In genomic region chr4:45530662-45531542, GRCm38 (mm10) we compare ENCODE assay signal across 8 mouse cellular contexts. TPM values are rescaled to one million over a fixed set of nuclear protein-coding genes. Genes with fewer than 3 reads are reported as not detected.
DNase-seq lines count a peak whose midpoint lies in the region; ATAC-seq and TF ChIP-seq lines count a peak whose summit lies in the region.

No protein-coding gene starts in this region.

- in situ Hi-C loops in CH12.LX (cut with MboI; ENCODE audit: low pct_ligation_motif_present, low pct_unique_long_range_greater_than_20kb, low sequenced_read_pairs) = loop anchor here (10.0 kb wide), 1 partner anchor 234 kb away; no protein-coding TSS in a partner anchor

- H3K36me3 ChIP-seq in CH12.LX (replicated peaks in 1 of 2; ENCODE audit: control insufficient read depth in 1 of 2, insufficient read depth in 1 of 2, low read length in 1 of 2) = peaks cover 5 to 16% of the 10 kb centered on the region in 2 experiments
- H3K36me3 ChIP-seq in forebrain, embryonic 11.5 days (ENCODE audit: control insufficient read depth, insufficient read depth, low read length) = no peaks in the 10 kb centered on the region
- H3K36me3 ChIP-seq in heart, embryonic 16.5 days (ENCODE audit: control insufficient read depth, insufficient read depth) = no peaks in the 10 kb centered on the region
- peaks cover 11% of the 10 kb centered on the region for H3K36me3 ChIP-seq in liver, embryonic 13.5 days
- no peaks in the 10 kb centered on the region for H3K36me3 ChIP-seq in stomach, embryonic 14.5 days (ENCODE audit: control insufficient read depth, insufficient read depth, low read length)

- ATAC-seq in forebrain, embryonic 11.5 days (replicated peaks; ENCODE audit: low FRiP score) = peak; percentile 88
- peak; percentile 92 for ATAC-seq in heart, embryonic 16.5 days (replicated peaks; ENCODE audit: extremely low read depth, insufficient read depth, low FRiP score)
- peak; percentile 83 for ATAC-seq in liver, embryonic 13.5 days (ENCODE audit: low read depth)
- ATAC-seq in stomach, embryonic 14.5 days (ENCODE audit: insufficient number of reproducible peaks, insufficient read depth, low FRiP score, low read depth) = peak; percentile 89

- WGBS in forebrain, embryonic 11.5 days = under 1% methylated on average over 48 of the region's 68 CpGs
- under 1% methylated on average over 55 of the region's 68 CpGs for WGBS in heart, embryonic 16.5 days
- under 1% methylated on average over 48 of the region's 68 CpGs for WGBS in liver, embryonic 13.5 days (ENCODE audit: insufficient replicate concordance)
- under 1% methylated on average over 65 of the region's 68 CpGs for WGBS in stomach, embryonic 14.5 days

- peak; percentile 93 for DNase-seq in CH12.LX (ENCODE audit: extremely low read depth)
- DNase-seq in c-Kit-positive CD71-positive TER-119-negative erythroid progenitor cells, embryonic 14.5 days (ENCODE audit: low read depth) = peak; percentile 90
- DNase-seq in forebrain, embryonic 11.5 days (ENCODE audit: low spot score) = peak; percentile 100
- peak; percentile 97 for DNase-seq in kidney, postnatal 25 days
- DNase-seq in liver, embryonic 13.5 days = peak; percentile 85
- DNase-seq in natural killer cell, adult 2 months (ENCODE audit: low spot score in 2 of 2) = peak; percentile 85

- H3K79me2 ChIP-seq in CH12.LX (replicated peaks; ENCODE audit: control insufficient read depth, extremely low read depth, insufficient read depth, poor library complexity, severe bottlenecking) = no peaks in the 10 kb centered on the region

- H3K9me3 ChIP-seq in CH12.LX (replicated peaks; ENCODE audit: low read length) = no peaks in the 10 kb centered on the region
- no peaks in the 10 kb centered on the region for H3K9me3 ChIP-seq in forebrain, embryonic 11.5 days (ENCODE audit: control insufficient read depth, low read length)
- H3K9me3 ChIP-seq in heart, embryonic 16.5 days (replicated peaks; ENCODE audit: control insufficient read depth, low read length) = no peaks in the 10 kb centered on the region
- H3K9me3 ChIP-seq in liver, embryonic 13.5 days (replicated peaks) = no peaks in the 10 kb centered on the region
- H3K9me3 ChIP-seq in stomach, embryonic 14.5 days (ENCODE audit: control insufficient read depth, low read depth, low read length) = no peaks in the 10 kb centered on the region

- peak overlapping the region; percentile 82 for H3K9ac ChIP-seq in CH12.LX (ENCODE audit: insufficient read depth, low read depth)
- H3K9ac ChIP-seq in forebrain, embryonic 11.5 days (ENCODE audit: low read length) = peak overlapping the region; percentile 82
- peak overlapping the region; percentile 91 for H3K9ac ChIP-seq in heart, embryonic 16.5 days (ENCODE audit: low read length)
- peak overlapping the region; percentile 97 for H3K9ac ChIP-seq in liver, embryonic 13.5 days
- peak overlapping the region; percentile 75 for H3K9ac ChIP-seq in stomach, embryonic 14.5 days (replicated peaks; ENCODE audit: low read depth, low read length)

- peak; percentile 77 for TF ChIP-seq POLR2A in CH12.LX (IDR thresholded peaks at IDR 0.05; ENCODE audit: low read depth, low read length)

- peaks cover 8 to 38% of the 10 kb centered on the region in 2 experiments for H3K4me1 ChIP-seq in CH12.LX (ENCODE audit: control insufficient read depth in 1 of 2, insufficient read depth in 2 of 2)
- peaks cover 15% of the 10 kb centered on the region for H3K4me1 ChIP-seq in forebrain, embryonic 11.5 days (replicated peaks; ENCODE audit: control insufficient read depth, insufficient read depth, low read length)
- peaks cover 31% of the 10 kb centered on the region for H3K4me1 ChIP-seq in heart, embryonic 16.5 days (ENCODE audit: control insufficient read depth, insufficient read depth, low read length)
- peaks cover 65% of the 10 kb centered on the region for H3K4me1 ChIP-seq in liver, embryonic 13.5 days (replicated peaks)
- peaks cover 33% of the 10 kb centered on the region for H3K4me1 ChIP-seq in stomach, embryonic 14.5 days (ENCODE audit: control insufficient read depth, insufficient read depth, low read length)

- H3K4me2 ChIP-seq in CH12.LX (ENCODE audit: insufficient read depth, low read depth, poor library complexity, severe bottlenecking) = peak overlapping the region; percentile 96
- H3K4me2 ChIP-seq in forebrain, embryonic 11.5 days (ENCODE audit: low read depth, low read length, severe bottlenecking) = peak overlapping the region; percentile 95
- peak overlapping the region; percentile 90 for H3K4me2 ChIP-seq in heart, embryonic 16.5 days (ENCODE audit: low read depth, low read length)
- peak overlapping the region; percentile 100 for H3K4me2 ChIP-seq in liver, embryonic 13.5 days
- H3K4me2 ChIP-seq in stomach, embryonic 14.5 days (replicated peaks; ENCODE audit: low read depth, low read length) = peak overlapping the region; percentile 97

- TF ChIP-seq RAD21 in CH12.LX (IDR thresholded peaks at IDR 0.05; ENCODE audit: low read depth, low read length) = peak; percentile 39

- no peaks in the 10 kb centered on the region for H3K27me3 ChIP-seq in CH12.LX (replicated peaks)
- H3K27me3 ChIP-seq in forebrain, embryonic 11.5 days (ENCODE audit: control insufficient read depth, insufficient read depth, low read length) = no peaks in the 10 kb centered on the region
- H3K27me3 ChIP-seq in heart, embryonic 16.5 days (ENCODE audit: control insufficient read depth, insufficient read depth, low read length) = no peaks in the 10 kb centered on the region
- H3K27me3 ChIP-seq in liver, embryonic 13.5 days = peaks cover 5% of the 10 kb centered on the region
- H3K27me3 ChIP-seq in stomach, embryonic 14.5 days (ENCODE audit: control insufficient read depth, insufficient read depth, low read length) = no peaks in the 10 kb centered on the region

- peak in 1 of 2 experiments; percentile 50; a peak in 2 of 4 replicates for TF ChIP-seq CTCF in CH12.LX (conservative IDR thresholded peaks at IDR 0.05 in 1 of 2, IDR thresholded peaks at IDR 0.05 in 1 of 2; ENCODE audit: low read depth in 2 of 2, low read length in 2 of 2)

- H3K27ac ChIP-seq in CH12.LX (ENCODE audit: insufficient read depth, low read depth) = peak overlapping the region; percentile 94
- peak overlapping the region; percentile 66 for H3K27ac ChIP-seq in forebrain, embryonic 11.5 days (ENCODE audit: low read depth, low read length)
- H3K27ac ChIP-seq in heart, embryonic 16.5 days (ENCODE audit: low read length) = peak overlapping the region; percentile 99
- H3K27ac ChIP-seq in liver, embryonic 13.5 days = peak overlapping the region; percentile 96
- H3K27ac ChIP-seq in stomach, embryonic 14.5 days (ENCODE audit: low read length) = peak overlapping the region; percentile 95

- peak overlapping the region; percentile 80 to 81 (median 80) for H3K4me3 ChIP-seq in CH12.LX (replicated peaks in 1 of 3; ENCODE audit: low read depth in 2 of 3, low read length in 2 of 3, poor library complexity in 1 of 3)
- H3K4me3 ChIP-seq in forebrain, embryonic 11.5 days (ENCODE audit: low read depth, low read length) = peak overlapping the region; percentile 72
- H3K4me3 ChIP-seq in heart, embryonic 16.5 days (ENCODE audit: low read length) = peak overlapping the region; percentile 86
- H3K4me3 ChIP-seq in liver, embryonic 13.5 days (replicated peaks) = peak overlapping the region; percentile 95
- H3K4me3 ChIP-seq in stomach, embryonic 14.5 days (ENCODE audit: low read depth, low read length) = peak overlapping the region; percentile 84

- dilution Hi-C loops in CH12.LX (cut with MboI; ENCODE audit: extremely low pct_ligation_motif_present, extremely low pct_unique_long_range_greater_than_20kb, low sequenced_read_pairs) = no loop called here

- no peak; the same call in 1 of the 2 replicates for TF ChIP-seq EP300 in CH12.LX (IDR thresholded peaks at IDR 0.05; ENCODE audit: low read length)

TF ChIP-seq in CH12.LX, 34 proteins besides CTCF, POLR2A, EP300 and RAD21 (continues in another document):
- TF ChIP-seq E2F4 (IDR thresholded peaks at IDR 0.05; ENCODE audit: insufficient replicate concordance, low read depth, low read length) (no peak), HCFC1 (IDR thresholded peaks at IDR 0.05; ENCODE audit: low read depth, low read length) (peak; percentile 72), ZKSCAN1 (IDR thresholded peaks at IDR 0.05; ENCODE audit: borderline replicate concordance, low read depth, low read length) (no peak), ZMIZ1 (IDR thresholded peaks at IDR 0.05; ENCODE audit: low read depth, low read length) (peak; percentile 53), ZC3H11A (IDR thresholded peaks at IDR 0.05; ENCODE audit: low read depth, low read length) (no peak), USF2 (conservative IDR thresholded peaks at IDR 0.05; ENCODE audit: low read depth, low read length) (no peak), ELF1 (IDR thresholded peaks at IDR 0.05; ENCODE audit: low read depth, low read length) (peak; percentile 84), GABPA (IDR thresholded peaks at IDR 0.05; ENCODE audit: insufficient replicate concordance, low read depth, low read length) (no peak), UBTF (IDR thresholded peaks at IDR 0.05; ENCODE audit: low read depth, low read length) (peak; percentile 83; the same call in 1 of the 2 replicates), USF1 (IDR thresholded peaks at IDR 0.05; ENCODE audit: low read depth, low read length) (no peak), MAZ (IDR thresholded peaks at IDR 0.05; ENCODE audit: low read depth, low read length) (no peak), PAX5 (IDR thresholded peaks at IDR 0.05; ENCODE audit: low read length) (no peak), TCF12 (IDR thresholded peaks at IDR 0.05; ENCODE audit: low read depth, low read length) (peak; percentile 67; the same call in 1 of the 2 replicates), RCOR1 (conservative IDR thresholded peaks at IDR 0.05; ENCODE audit: low read depth, low read length) (no peak), MEF2A (IDR thresholded peaks at IDR 0.05; ENCODE audit: borderline replicate concordance, low read depth, low read length) (peak; percentile 66), SMC3 (IDR thresholded peaks at IDR 0.05; ENCODE audit: low read depth, low read length) (peak; percentile 43), MXI1 (IDR thresholded peaks at IDR 0.05; ENCODE audit: low read depth, low read length) (peak; percentile 78), IRF4 (IDR thresholded peaks at IDR 0.05; ENCODE audit: low read depth, low read length) (no peak), CHD2 (IDR thresholded peaks at IDR 0.05; ENCODE audit: low read length) (peak; percentile 33; the same call in 1 of the 2 replicates)

RNA-seq across cellular contexts. Expression of gene Shb, which starts 1.4 kb away (rescaled TPM):
- total RNA-seq in CH12.LX (2012; rRNA removed) (5.9 and 8.6 TPM in 2 replicates), CH12.LX (2014; rRNA removed) (7.6 and 7.7 TPM in 2 replicates)
- 15.5 and 18.4 TPM in 2 replicates for polyA plus RNA-seq in CH12.LX (2012; ENCODE audit: insufficient read length, low read depth)
- polyA plus RNA-seq in forebrain, embryonic 11.5 days (2014; fragmentation: Nextera tagmentation; extraction: Ambion mirVana) = 8.2 and 9.7 TPM in 2 replicates
- polyA plus RNA-seq in heart, embryonic 16.5 days (2015; fragmentation: Nextera tagmentation; extraction: Ambion mirVana) = 7.6 and 9.2 TPM in 2 replicates
- 2.3 and 3.0 TPM in 2 replicates for polyA plus RNA-seq in liver, embryonic 13.5 days (2015; fragmentation: Nextera tagmentation; extraction: Ambion mirVana)
- 4.4 and 5.2 TPM in 2 replicates for polyA plus RNA-seq in stomach, embryonic 14.5 days (2014; fragmentation: Nextera tagmentation; extraction: Ambion mirVana)

Comparison
In these comparisons a context has a peak if more than half of its experiments do, and no peak if none do; other contexts are left out.
1. Peak in every context shown above with its lines: DNase-seq, ATAC-seq, H3K4me3 ChIP-seq and H3K27ac ChIP-seq.